Mouse (Mus musculus): Measurements from ENCODE around the gene Ryr2.

The Ryr2 gene

DNA sequence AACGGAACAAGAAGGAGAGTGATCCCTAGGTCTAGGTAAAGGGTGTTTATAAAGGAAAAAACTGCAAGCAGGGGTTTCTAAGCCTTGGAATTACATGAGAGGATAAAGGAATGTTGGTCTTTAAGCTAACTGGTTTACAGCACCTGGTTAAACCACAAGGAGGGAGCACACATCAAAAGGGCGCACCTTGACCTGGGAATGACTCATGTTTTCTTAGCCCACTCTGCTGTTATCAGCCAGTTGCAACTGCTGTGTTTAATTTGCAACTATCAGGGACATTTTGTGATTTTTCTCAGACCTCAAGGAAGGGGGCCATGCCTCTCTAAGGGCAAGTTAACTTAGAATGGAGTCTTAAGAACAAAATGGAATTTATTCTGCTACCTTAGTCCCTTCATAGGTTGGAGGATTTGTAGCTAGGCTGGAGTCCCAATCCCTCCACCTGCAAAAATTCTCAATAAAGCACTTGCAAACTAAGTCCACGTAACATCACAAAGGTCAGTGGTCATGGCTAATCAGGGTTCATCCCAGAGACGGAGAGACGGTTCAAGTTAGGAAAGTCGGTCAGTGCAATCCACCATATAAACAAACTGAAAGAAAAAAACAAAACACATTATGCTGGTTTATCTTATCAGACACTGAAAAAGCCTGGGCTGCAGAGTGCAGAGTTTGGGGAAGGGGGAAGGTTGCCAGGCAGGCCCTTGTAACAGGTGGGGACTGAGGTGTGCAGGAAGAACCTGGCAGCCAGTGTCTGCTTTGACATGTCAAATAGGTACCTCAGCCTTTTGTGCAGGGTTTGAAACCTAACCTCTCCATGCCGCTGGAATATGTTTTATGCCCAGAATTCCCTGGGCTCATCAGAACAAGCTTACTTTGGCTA is 574.5 kb downstream of the Ryr2 start:
- DNase-seq: no peak

DNA sequence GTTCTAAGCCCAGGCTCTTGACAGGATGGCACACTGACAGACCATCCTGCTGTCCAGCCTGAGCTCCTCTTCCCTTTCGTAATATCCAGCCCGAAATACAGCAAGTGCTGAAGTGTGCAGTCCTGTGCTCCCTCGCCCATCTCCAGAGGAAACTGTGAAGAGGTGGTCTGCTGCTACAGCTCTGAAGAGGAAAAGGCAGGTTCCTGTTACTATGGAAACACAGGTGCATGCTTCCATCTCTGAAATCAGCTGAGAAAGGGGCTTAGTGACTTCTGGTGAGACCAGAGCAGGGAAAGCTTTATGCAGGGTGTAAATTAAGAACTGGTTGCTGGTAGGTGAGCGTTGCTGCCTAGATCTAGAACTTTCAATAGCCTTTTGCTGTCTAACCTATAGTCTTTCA is 583.1 kb downstream of the Ryr2 start:
- no peak for DNase-seq

DNA sequence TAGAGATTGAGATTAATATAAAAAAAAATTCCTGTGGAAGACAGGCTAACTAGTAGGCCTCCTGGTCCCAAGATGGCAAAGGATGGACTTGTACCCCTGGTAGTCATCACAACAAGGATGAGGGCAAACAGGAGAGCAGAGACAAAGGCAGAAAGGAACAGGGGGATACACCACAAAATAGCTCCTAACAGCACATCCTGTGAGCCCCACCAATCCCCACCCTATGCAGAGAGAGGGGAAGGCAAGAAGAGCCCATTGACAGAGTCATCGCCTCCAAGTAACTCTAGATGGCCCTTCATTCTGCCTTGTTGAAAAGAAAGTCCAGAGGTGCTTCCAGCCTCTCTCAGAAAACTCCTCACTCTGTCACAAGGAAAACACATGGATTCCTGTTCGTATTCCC is 586.0 kb downstream of the Ryr2 start:
- DNase-seq: no peak

DNA sequence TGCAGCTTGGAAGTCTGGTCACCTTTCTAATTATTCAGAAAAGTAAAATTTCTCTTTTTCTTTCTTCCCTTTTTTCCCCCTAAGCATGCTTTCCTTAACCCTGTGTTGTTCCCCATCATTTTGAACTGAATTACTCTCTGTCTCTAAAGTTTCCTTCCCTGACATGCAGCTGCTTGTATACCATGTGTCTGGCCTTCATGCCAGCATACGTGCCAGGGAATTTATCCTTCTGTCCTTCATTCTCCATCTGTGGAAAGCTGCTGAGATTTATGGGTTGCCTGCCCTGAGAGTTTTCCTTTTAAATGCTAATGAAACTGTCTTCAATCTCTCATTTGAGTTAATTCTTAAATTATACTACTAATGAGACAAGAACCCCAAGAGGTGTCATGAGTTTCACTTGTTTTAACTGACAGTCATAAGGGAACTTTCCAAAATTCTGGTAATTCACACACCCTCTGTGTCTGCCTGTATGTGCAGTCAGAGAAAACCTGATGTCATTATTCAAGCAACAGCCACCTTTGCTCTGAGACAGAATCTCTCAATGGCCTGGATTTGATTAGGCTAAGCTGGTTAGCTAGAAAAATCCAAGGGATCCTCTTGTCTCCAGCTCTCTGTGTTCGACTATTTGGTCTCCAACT is 595.1 kb downstream of the Ryr2 start:
- no peak for DNase-seq
